In the genomic region with DNA sequence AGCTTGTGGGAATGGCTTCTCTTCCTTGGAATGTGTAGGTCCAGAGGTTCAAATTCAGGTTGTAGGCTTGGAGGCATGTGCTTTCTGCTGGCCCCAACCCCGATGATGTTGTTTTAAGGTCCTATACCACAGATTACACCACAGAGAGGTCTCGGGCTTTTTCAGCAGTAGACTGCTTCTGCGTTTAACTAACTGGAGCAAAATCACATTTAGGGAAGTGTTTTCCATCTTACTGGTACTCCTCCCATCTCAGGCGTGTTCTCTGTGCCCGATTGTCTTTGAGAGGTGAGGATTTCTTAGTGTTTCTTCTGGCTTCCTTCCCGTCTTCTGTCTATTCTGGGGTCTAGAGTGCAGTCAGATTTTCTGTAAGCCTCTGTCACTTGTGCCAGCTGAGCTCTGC, we compare ENCODE assay signal across 22 mouse cellular contexts. TPM values are rescaled to one million over a fixed set of nuclear protein-coding genes. Genes with fewer than 3 reads are reported as not detected.
A peak's percentile ranks its signal among the peaks of the same experiment; 100 is the strongest.
DNase-seq lines count a peak whose midpoint lies in the region; ATAC-seq and TF ChIP-seq lines count a peak whose summit lies in the region.
"Had no signal": no experiment of that assay in that cellular context is flagged by ENCODE, and none has a peak within 500 bp of the region (broad histone marks: within the 10 kb centered on the region; RNA-seq: fewer than 3 reads in every experiment).

No protein-coding gene starts in this region.

- no peak for DNase-seq in gastrocnemius, adult 2 months
- no peak for DNase-seq in gastrocnemius, adult 18-20 months (ENCODE audit: low spot score)
- DNase-seq in heart, postnatal 0 days (ENCODE audit: low spot score) = no peak
- DNase-seq in heart, adult 8-10 months (ENCODE audit: low spot score) = no peak
- no peak for DNase-seq in stomach, postnatal 0 days (ENCODE audit: low spot score)
- DNase-seq in retina, embryonic 14.5 days (ENCODE audit: low spot score) = no peak
- DNase-seq: adrenal gland, adult 8-10 months; adrenal gland, postnatal 36 days; B cell, adult 2 months; cerebellum, adult 2 months; cerebellum, postnatal 10 days; embryo, embryonic 11 days; gastrocnemius, postnatal 10 days had no signal

- TF ChIP-seq EP300 in heart, postnatal 0 days (IDR thresholded peaks at IDR 0.05; ENCODE audit: low read depth) = no peak
- TF ChIP-seq EP300 in stomach, postnatal 0 days (optimal IDR thresholded peaks at IDR 0.05) = no peak

- H3K9me3 ChIP-seq in heart, postnatal 0 days (replicated peaks; ENCODE audit: control insufficient read depth, low read length) = no peaks in the 10 kb centered on the region
- H3K9me3 ChIP-seq in stomach, postnatal 0 days (ENCODE audit: control insufficient read depth, low read length) = no peaks in the 10 kb centered on the region
- H3K9me3 ChIP-seq: embryonic facial prominence, embryonic 15.5 days; forebrain, embryonic 10.5 days; G1E; hindbrain, embryonic 13.5 days had no signal

- H3K9ac ChIP-seq in heart, postnatal 0 days (replicated peaks; ENCODE audit: low read depth, low read length) = no peak overlapping the region
- H3K9ac ChIP-seq in stomach, postnatal 0 days (ENCODE audit: low read length) = no peak overlapping the region
- H3K9ac ChIP-seq: embryonic facial prominence, embryonic 15.5 days; hindbrain, embryonic 13.5 days had no signal

- H3K36me3 ChIP-seq in heart, postnatal 0 days (replicated peaks; ENCODE audit: control insufficient read depth, insufficient read depth, low read length) = no peaks in the 10 kb centered on the region
- no peaks in the 10 kb centered on the region; the same call in 1 of the 2 replicates for H3K36me3 ChIP-seq in stomach, postnatal 0 days (ENCODE audit: control insufficient read depth, insufficient read depth, low read length)
- H3K36me3 ChIP-seq: embryonic facial prominence, embryonic 15.5 days; hindbrain, embryonic 13.5 days had no signal

- no peak overlapping the region for H3K4me2 ChIP-seq in heart, postnatal 0 days (ENCODE audit: low read depth, low read length)
- H3K4me2 ChIP-seq in stomach, postnatal 0 days (replicated peaks; ENCODE audit: low read depth) = no peak overlapping the region
- H3K4me2 ChIP-seq: embryonic facial prominence, embryonic 15.5 days; hindbrain, embryonic 13.5 days had no signal

- no peak for ATAC-seq in heart, postnatal 0 days (ENCODE audit: insufficient read depth, low read depth)
- 0 out of 2 replicates have a peak, but pooled peaks have one; percentile 30 for ATAC-seq in common myeloid progenitor, adult 5-6 weeks (replicated peaks; ENCODE audit: low read depth, poor library complexity, severe bottlenecking)
- peak; percentile 38; the same call in 1 of the 2 replicates for ATAC-seq in stomach, postnatal 0 days (ENCODE audit: low FRiP score, low TSS enrichment)
- ATAC-seq: CD4-positive, CD25-positive, alpha-beta regulatory T cell, adult 4 months; forebrain, embryonic 14.5 days; hindbrain, postnatal 0 days had no signal

- H3K4me3 ChIP-seq in gastrocnemius, adult 2 months = no peak overlapping the region
- H3K4me3 ChIP-seq in heart, postnatal 0 days (ENCODE audit: low read depth, low read length) = no peak overlapping the region
- no peak overlapping the region for H3K4me3 ChIP-seq in stomach, postnatal 0 days (ENCODE audit: low read depth, low read length)
- H3K4me3 ChIP-seq: embryonic facial prominence, embryonic 15.5 days; erythroblast, embryonic 14.5 days; forebrain, embryonic 10.5 days; hindbrain, embryonic 13.5 days had no signal

- TF ChIP-seq CTCF in gastrocnemius, adult 2 months (IDR thresholded peaks at IDR 0.05) = no peak
- no peak for TF ChIP-seq CTCF in heart, postnatal 0 days (IDR thresholded peaks at IDR 0.05; ENCODE audit: low read depth)
- TF ChIP-seq CTCF in stomach, postnatal 0 days (IDR thresholded peaks at IDR 0.05; ENCODE audit: low read depth) = no peak

- peaks cover 41% of the 10 kb centered on the region for H3K4me1 ChIP-seq in heart, postnatal 0 days (ENCODE audit: control insufficient read depth, insufficient read depth)
- peaks cover 5% of the 10 kb centered on the region; the same call in 1 of the 2 replicates for H3K4me1 ChIP-seq in stomach, postnatal 0 days (replicated peaks; ENCODE audit: control insufficient read depth, insufficient read depth)

- H3K27ac ChIP-seq in gastrocnemius, adult 2 months = peak overlapping the region; percentile 4; the same call in 1 of the 2 replicates
- H3K27ac ChIP-seq in heart, postnatal 0 days (ENCODE audit: low read depth) = 0 out of 2 replicates have a peak overlapping the region, but pooled peaks have one; percentile 30
- no peak overlapping the region for H3K27ac ChIP-seq in stomach, postnatal 0 days (replicated peaks)
- H3K27ac ChIP-seq: embryonic facial prominence, embryonic 15.5 days; forebrain, embryonic 10.5 days; hindbrain, embryonic 13.5 days; hindbrain, postnatal 0 days had no signal

- H3K27me3 ChIP-seq in heart, postnatal 0 days (ENCODE audit: control insufficient read depth, insufficient read depth, low read length) = no peaks in the 10 kb centered on the region
- no peaks in the 10 kb centered on the region for H3K27me3 ChIP-seq in stomach, postnatal 0 days (ENCODE audit: control insufficient read depth, insufficient read depth, low read length)
- H3K27me3 ChIP-seq: embryonic facial prominence, embryonic 15.5 days; hindbrain, embryonic 13.5 days had no signal

- intact Hi-C loops in gastrocnemius, adult 2 months (cut with DNase I) = loop anchor here (5.0 kb wide), 1 partner anchor 335 kb away; a partner anchor contains a TSS

- 56% methylated on average over 6 of the region's 6 CpGs for WGBS in heart, postnatal 0 days
- WGBS in stomach, postnatal 0 days = 60% methylated on average over 6 of the region's 6 CpGs

RNA-seq across cellular contexts. Expression of a gene that starts 7.9 kb away (rescaled TPM):
- 10 to 100 TPM; 21.2 to 38.7 TPM for total RNA-seq in gastrocnemius, adult 2 months (2021)
- total RNA-seq in gastrocnemius, adult 18-20 months (2021) = 10 to 100 TPM; 23.2 to 26.8 TPM
- 61.5 and 74.8 TPM in 2 replicates for total RNA-seq in heart, postnatal 0 days (2014; rRNA removed; ENCODE audit: low replicate concordance)
- polyA plus RNA-seq in heart, postnatal 0 days (2015; fragmentation: Nextera tagmentation; extraction: Ambion mirVana) = 38.8 and 43.5 TPM in 2 replicates
- 10 to 100 TPM; 20.8 to 33.6 (median 28.3) TPM for total RNA-seq in heart, adult 8-10 months (2022)
- 92.8 and 139 TPM in 2 replicates for total RNA-seq in common myeloid progenitor, adult 5-6 weeks (2017)
- polyA plus RNA-seq in stomach, postnatal 0 days (2015; fragmentation: Nextera tagmentation; extraction: Ambion mirVana) = 48.8 and 53.5 TPM in 2 replicates

RNA-seq across cellular contexts. Expression of a gene that starts 8.0 kb away (rescaled TPM):
- total RNA-seq in gastrocnemius, adult 2 months (2021) = 10 to 100 TPM; 31.3 to 35.3 TPM
- total RNA-seq in gastrocnemius, adult 18-20 months (2021) = 10 to 100 TPM; 29.5 to 35.1 TPM
- total RNA-seq in heart, postnatal 0 days (2014; rRNA removed; ENCODE audit: low replicate concordance) = 29.1 and 46.2 TPM in 2 replicates
- polyA plus RNA-seq in heart, postnatal 0 days (2015; fragmentation: Nextera tagmentation; extraction: Ambion mirVana) = 38.8 and 40.3 TPM in 2 replicates
- total RNA-seq in heart, adult 8-10 months (2022) = 10 to 100 TPM; 33.0 to 49.7 (median 44.0) TPM
- total RNA-seq in common myeloid progenitor, adult 5-6 weeks (2017) = 124 and 143 TPM in 2 replicates
- 34.0 and 37.4 TPM in 2 replicates for polyA plus RNA-seq in stomach, postnatal 0 days (2015; fragmentation: Nextera tagmentation; extraction: Ambion mirVana)
